Mouse (Mus musculus): ENCODE data around the gene Gm20388. TPM values are rescaled to one million over a fixed set of nuclear protein-coding genes. Genes with fewer than 3 reads are reported as not detected.

Gene Gm20388
- polyA plus RNA-seq, 1 experiment, result 28.1 TPM

GRCm38 (mm10) chr8:120977131-120977530 lies 1066.5 kb downstream of the Gm20388 start:
- no peaks in the 10 kb centered on the region for H3K27me3 ChIP-seq (ENCODE audit: control insufficient read depth, insufficient read depth, low read length, poor library complexity, severe bottlenecking)
- no peaks in the 10 kb centered on the region for H3K9me3 ChIP-seq (replicated peaks; ENCODE audit: control insufficient read depth, insufficient read depth, low read length, poor library complexity, severe bottlenecking)
- no peak overlapping the region for H3K9ac ChIP-seq (ENCODE audit: low read depth, poor library complexity, severe bottlenecking)
- no peak for TF ChIP-seq POLR2A (IDR thresholded peaks at IDR 0.05; ENCODE audit: insufficient read depth, low read length)
- TF ChIP-seq EP300 (IDR thresholded peaks at IDR 0.05; ENCODE audit: insufficient read depth, low read depth, low read length), result no peak
- TF ChIP-seq CTCF (IDR thresholded peaks at IDR 0.05; ENCODE audit: low read depth, low read length), result no peak
- H3K36me3 ChIP-seq (ENCODE audit: control insufficient read depth, insufficient read depth, low read length, poor library complexity, severe bottlenecking), result no peaks in the 10 kb centered on the region
- H3K4me1 ChIP-seq (ENCODE audit: control insufficient read depth, insufficient read depth, low read length), result no peaks in the 10 kb centered on the region
- H3K27ac ChIP-seq (ENCODE audit: insufficient read depth, low read length), result no peak overlapping the region
- no peak overlapping the region for H3K4me3 ChIP-seq (ENCODE audit: low read depth, low read length)

- Histone ChIP-seq H3K27ac (ENCODE audit: insufficient read depth, low read length) (no peak overlapping the region), H3K27me3 (ENCODE audit: control insufficient read depth, insufficient read depth, low read length, poor library complexity, severe bottlenecking) (no peaks in the 10 kb centered on the region), H3K36me3 (ENCODE audit: control insufficient read depth, insufficient read depth, low read length, poor library complexity, severe bottlenecking) (no peaks in the 10 kb centered on the region), H3K9me3 (replicated peaks; ENCODE audit: control insufficient read depth, insufficient read depth, low read length, poor library complexity, severe bottlenecking) (no peaks in the 10 kb centered on the region), H3K4me1 (ENCODE audit: control insufficient read depth, insufficient read depth, low read length) (no peaks in the 10 kb centered on the region), H3K4me3 (ENCODE audit: low read depth, low read length) (no peak overlapping the region), H3K9ac (ENCODE audit: low read depth, poor library complexity, severe bottlenecking) (no peak overlapping the region)
- TF ChIP-seq EP300 (IDR thresholded peaks at IDR 0.05; ENCODE audit: insufficient read depth, low read depth, low read length), result no peak
- TF ChIP-seq POLR2A (IDR thresholded peaks at IDR 0.05; ENCODE audit: insufficient read depth, low read length), result no peak
- no peak for TF ChIP-seq CTCF (IDR thresholded peaks at IDR 0.05; ENCODE audit: low read depth, low read length)
These were observed 1068.6 kb downstream of the Gm20388 start for GRCm38 (mm10) chr8:120979210-120979609.

DNA sequence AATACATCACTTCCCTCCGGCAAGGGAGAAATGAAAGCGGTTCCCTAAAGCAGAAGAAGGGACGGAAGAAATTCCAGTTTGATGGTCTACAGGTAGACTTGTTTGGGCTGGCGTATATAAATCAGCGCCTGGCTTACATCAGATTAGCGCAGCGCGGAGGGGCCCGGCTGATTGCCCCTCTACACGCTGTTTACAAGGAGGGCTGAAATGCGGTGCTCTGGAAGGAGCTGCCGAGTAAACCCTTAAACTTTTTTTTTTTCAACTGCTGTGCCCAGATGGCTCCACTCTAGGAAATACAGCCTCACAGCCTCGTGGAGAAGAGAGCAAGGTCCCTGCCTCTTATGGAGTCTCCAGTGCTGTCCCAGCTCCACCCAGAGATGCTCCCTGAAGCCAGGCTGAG lies 1070.3 kb downstream of the Gm20388 start:
- H3K4me3 ChIP-seq (ENCODE audit: low read depth, low read length), result no peak overlapping the region
- no peaks in the 10 kb centered on the region for H3K27me3 ChIP-seq (ENCODE audit: control insufficient read depth, insufficient read depth, low read length, poor library complexity, severe bottlenecking)
- no peak overlapping the region for H3K9ac ChIP-seq (ENCODE audit: low read depth, poor library complexity, severe bottlenecking)

DNA sequence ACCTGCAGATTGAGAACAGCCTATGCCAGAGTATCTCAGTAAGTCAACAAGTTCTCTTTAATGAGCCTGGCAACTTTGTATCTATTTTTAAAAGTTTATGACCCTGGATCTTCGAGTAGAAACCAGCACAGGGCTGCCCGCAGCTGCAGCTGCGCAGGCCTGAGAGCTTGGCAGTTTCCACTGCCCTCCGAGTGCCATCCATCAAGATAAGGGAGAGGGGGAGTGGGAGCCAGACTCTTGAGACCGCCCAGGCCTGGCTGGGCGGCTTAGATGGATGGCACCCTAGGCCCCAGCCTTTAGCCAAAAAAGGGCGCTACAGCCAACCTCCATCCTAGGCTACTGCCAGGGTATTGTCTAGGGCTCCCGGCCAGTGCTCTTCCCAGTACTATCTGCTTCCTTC lies 1074.2 kb downstream of the Gm20388 start:
- Histone ChIP-seq H3K9ac (ENCODE audit: low read depth, poor library complexity, severe bottlenecking) (no peak overlapping the region), H3K9me3 (replicated peaks; ENCODE audit: control insufficient read depth, insufficient read depth, low read length, poor library complexity, severe bottlenecking) (no peaks in the 10 kb centered on the region), H3K27me3 (ENCODE audit: control insufficient read depth, insufficient read depth, low read length, poor library complexity, severe bottlenecking) (no peaks in the 10 kb centered on the region), H3K27ac (ENCODE audit: insufficient read depth, low read length) (no peak overlapping the region), H3K4me3 (ENCODE audit: low read depth, low read length) (no peak overlapping the region), H3K4me1 (ENCODE audit: control insufficient read depth, insufficient read depth, low read length) (no peaks in the 10 kb centered on the region), H3K36me3 (ENCODE audit: control insufficient read depth, insufficient read depth, low read length, poor library complexity, severe bottlenecking) (no peaks in the 10 kb centered on the region)
- TF ChIP-seq POLR2A (IDR thresholded peaks at IDR 0.05; ENCODE audit: insufficient read depth, low read length), result no peak
- no peak for TF ChIP-seq EP300 (IDR thresholded peaks at IDR 0.05; ENCODE audit: insufficient read depth, low read depth, low read length)
- no peak for TF ChIP-seq CTCF (IDR thresholded peaks at IDR 0.05; ENCODE audit: low read depth, low read length)

More for the DNA sequence above, 1070.3 kb downstream of the Gm20388 start:
- Histone ChIP-seq H3K4me1 (ENCODE audit: control insufficient read depth, insufficient read depth, low read length) (no peaks in the 10 kb centered on the region), H3K27ac (ENCODE audit: insufficient read depth, low read length) (no peak overlapping the region), H3K9me3 (replicated peaks; ENCODE audit: control insufficient read depth, insufficient read depth, low read length, poor library complexity, severe bottlenecking) (no peaks in the 10 kb centered on the region), H3K36me3 (ENCODE audit: control insufficient read depth, insufficient read depth, low read length, poor library complexity, severe bottlenecking) (no peaks in the 10 kb centered on the region)
- no peak for TF ChIP-seq POLR2A (IDR thresholded peaks at IDR 0.05; ENCODE audit: insufficient read depth, low read length)
- no peak for TF ChIP-seq CTCF (IDR thresholded peaks at IDR 0.05; ENCODE audit: low read depth, low read length)
- no peak for TF ChIP-seq EP300 (IDR thresholded peaks at IDR 0.05; ENCODE audit: insufficient read depth, low read depth, low read length)

- Histone ChIP-seq H3K9me3 (replicated peaks; ENCODE audit: control insufficient read depth, insufficient read depth, low read length, poor library complexity, severe bottlenecking) (no peaks in the 10 kb centered on the region), H3K27ac (ENCODE audit: insufficient read depth, low read length) (no peak overlapping the region), H3K4me1 (ENCODE audit: control insufficient read depth, insufficient read depth, low read length) (no peaks in the 10 kb centered on the region), H3K27me3 (ENCODE audit: control insufficient read depth, insufficient read depth, low read length, poor library complexity, severe bottlenecking) (no peaks in the 10 kb centered on the region), H3K36me3 (ENCODE audit: control insufficient read depth, insufficient read depth, low read length, poor library complexity, severe bottlenecking) (no peaks in the 10 kb centered on the region), H3K9ac (ENCODE audit: low read depth, poor library complexity, severe bottlenecking) (no peak overlapping the region), H3K4me3 (ENCODE audit: low read depth, low read length) (no peak overlapping the region)
- TF ChIP-seq POLR2A (IDR thresholded peaks at IDR 0.05; ENCODE audit: insufficient read depth, low read length) (no peak), CTCF (IDR thresholded peaks at IDR 0.05; ENCODE audit: low read depth, low read length) (no peak), EP300 (IDR thresholded peaks at IDR 0.05; ENCODE audit: insufficient read depth, low read depth, low read length) (no peak)
These were observed 1075.4 kb downstream of the Gm20388 start for GRCm38 (mm10) chr8:120986022-120986421.

- H3K27ac ChIP-seq (ENCODE audit: insufficient read depth, low read length), result no peak overlapping the region
- no peak for TF ChIP-seq EP300 (IDR thresholded peaks at IDR 0.05; ENCODE audit: insufficient read depth, low read depth, low read length)
- TF ChIP-seq CTCF (IDR thresholded peaks at IDR 0.05; ENCODE audit: low read depth, low read length), result no peak
- TF ChIP-seq POLR2A (IDR thresholded peaks at IDR 0.05; ENCODE audit: insufficient read depth, low read length), result no peak
- H3K4me1 ChIP-seq (ENCODE audit: control insufficient read depth, insufficient read depth, low read length), result no peaks in the 10 kb centered on the region
- no peak overlapping the region for H3K9ac ChIP-seq (ENCODE audit: low read depth, poor library complexity, severe bottlenecking)
- no peak overlapping the region for H3K4me3 ChIP-seq (ENCODE audit: low read depth, low read length)
- H3K27me3 ChIP-seq (ENCODE audit: control insufficient read depth, insufficient read depth, low read length, poor library complexity, severe bottlenecking), result no peaks in the 10 kb centered on the region
- H3K36me3 ChIP-seq (ENCODE audit: control insufficient read depth, insufficient read depth, low read length, poor library complexity, severe bottlenecking), result no peaks in the 10 kb centered on the region
- no peaks in the 10 kb centered on the region for H3K9me3 ChIP-seq (replicated peaks; ENCODE audit: control insufficient read depth, insufficient read depth, low read length, poor library complexity, severe bottlenecking)
These were observed 1083.1 kb downstream of the Gm20388 start for GRCm38 (mm10) chr8:120993738-120994137.

Data from ES-Bruce4 (cell line).